Mouse (Mus musculus) urinary bladder, postnatal 0 days (tissue): ENCODE data around the gene Klhl35. TPM values are rescaled to one million over a fixed set of nuclear protein-coding genes. Genes with fewer than 3 reads are reported as not detected.

Source experiments
- polyA plus RNA-seq: library from polyadenylated mRNA; unstranded; fragments of >200 nt; fragmentation: Nextera tagmentation; extraction: Ambion mirVana; gene quantifications from 2 replicates; pipeline ENCODE4 v1.2.1, GENCODE M21; 2015

Klhl35 gene
- polyA plus RNA-seq = 1.0 and 1.1 TPM in 2 replicates

DNA sequence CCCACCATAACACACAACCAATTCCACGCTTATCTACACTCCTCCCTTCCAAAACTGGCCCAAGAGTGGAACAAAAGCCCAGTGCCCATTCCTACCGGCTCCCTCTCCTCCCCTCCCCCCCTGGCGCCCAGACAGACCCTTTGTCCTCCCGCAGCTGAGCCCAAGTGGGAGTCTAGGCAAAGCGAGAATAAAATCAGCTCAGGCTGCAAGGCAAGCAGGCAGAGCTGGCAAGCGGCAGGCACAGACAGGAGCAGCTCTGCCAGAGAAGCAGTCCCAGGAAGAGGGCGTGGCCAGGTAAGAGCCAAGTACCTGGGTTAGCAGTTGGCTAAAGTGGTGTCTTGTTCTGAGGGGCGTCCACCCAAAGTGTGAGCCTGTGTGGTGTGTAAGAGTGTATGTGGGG, at the start of gene Klhl35:
Gene Klhl35, plus strand, starts transcription at position 194 of the 400 bp plus-strand sequence.

DNA sequence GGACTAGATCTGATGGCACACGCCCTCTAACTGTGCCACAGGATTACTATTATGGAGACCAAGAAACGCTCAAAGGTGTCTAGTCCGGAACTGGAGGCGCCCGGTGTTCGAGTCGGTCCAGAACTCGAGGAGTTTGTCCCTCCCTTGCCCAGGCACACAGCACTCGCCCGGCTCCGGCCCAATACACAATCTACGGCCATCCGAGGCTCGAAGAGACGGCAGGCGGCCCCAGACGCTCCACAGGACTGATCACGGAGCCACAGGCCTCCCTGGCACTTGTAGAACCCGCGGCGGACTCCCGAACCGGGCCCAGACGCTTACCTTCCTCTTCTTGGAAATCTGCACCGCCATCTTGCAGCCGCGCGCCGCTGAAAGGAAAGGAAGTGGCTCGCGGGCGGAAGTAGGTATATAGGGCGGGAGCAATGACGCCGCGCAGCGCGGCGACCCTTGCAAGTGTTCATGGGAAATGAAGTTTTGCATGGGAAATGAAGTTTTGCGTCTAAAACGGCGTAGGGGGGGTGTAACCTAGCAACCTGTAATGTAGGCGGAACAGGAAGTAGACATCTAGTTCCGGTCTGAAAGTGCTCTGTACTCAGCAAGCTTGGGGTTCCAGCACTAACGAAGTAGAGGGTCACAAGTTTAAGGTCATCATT, 17.6 kb downstream of the Klhl35 start, which contains the start of gene Rps3:
Gene Rps3, minus strand, starts transcription at position 468 of the 653 bp plus-strand sequence.

Other genes starting within 250 kb of the Klhl35 start
- 2.8 and 3.0 TPM in 2 replicates for gene Mogat2, start 227.4 kb upstream of the Klhl35 start, polyA plus RNA-seq
- 10.7 and 17.0 TPM in 2 replicates for gene Map6, start 198.6 kb upstream of the Klhl35 start, polyA plus RNA-seq
- 1,320 and 1,591 TPM in 2 replicates for gene Serpinh1, start 112.8 kb upstream of the Klhl35 start, polyA plus RNA-seq
- gene Gdpd5, start 84.6 kb upstream of the Klhl35 start, polyA plus RNA-seq = 6.1 and 7.2 TPM in 2 replicates
- 736 and 761 TPM in 2 replicates for gene Rps3, start 17.7 kb downstream of the Klhl35 start, polyA plus RNA-seq
- 2.4 and 2.8 TPM in 2 replicates for gene Arrb1, start 69.5 kb downstream of the Klhl35 start, polyA plus RNA-seq
- gene Tpbgl, start 161.1 kb downstream of the Klhl35 start, polyA plus RNA-seq = 1.8 and 1.9 TPM in 2 replicates
- gene Slco2b1, start 245.3 kb downstream of the Klhl35 start, polyA plus RNA-seq = 3.4 and 3.8 TPM in 2 replicates